Mouse (Mus musculus): Measurements from ENCODE around the gene Fyn. TPM values are rescaled to one million over a fixed set of nuclear protein-coding genes. Genes with fewer than 3 reads are reported as not detected.

The Fyn gene
- polyA plus RNA-seq, 1 experiment, result 127 TPM

DNA sequence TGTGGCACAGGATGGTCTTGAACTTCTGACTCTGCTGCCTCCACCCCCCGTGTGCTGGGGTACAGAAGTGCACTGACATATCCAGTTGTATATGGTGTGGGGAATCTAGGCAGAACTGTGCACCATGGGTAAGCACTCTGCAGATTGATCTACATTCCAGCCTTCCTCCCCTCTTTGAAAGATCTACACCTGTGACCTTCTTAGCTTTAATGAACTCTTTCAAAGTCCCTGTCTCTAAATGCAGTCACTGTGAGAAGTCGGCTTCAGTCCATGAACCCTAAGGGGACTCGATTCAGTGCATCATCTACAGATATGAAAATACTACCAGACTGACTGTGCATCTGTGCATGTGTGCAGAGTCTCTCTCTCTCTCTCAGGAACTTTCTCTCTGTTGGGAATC lies 99.9 kb downstream of the Fyn start:
- no peak for DNase-seq (ENCODE audit: extremely low spot score in 1 of 2, low spot score in 1 of 2)

DNA sequence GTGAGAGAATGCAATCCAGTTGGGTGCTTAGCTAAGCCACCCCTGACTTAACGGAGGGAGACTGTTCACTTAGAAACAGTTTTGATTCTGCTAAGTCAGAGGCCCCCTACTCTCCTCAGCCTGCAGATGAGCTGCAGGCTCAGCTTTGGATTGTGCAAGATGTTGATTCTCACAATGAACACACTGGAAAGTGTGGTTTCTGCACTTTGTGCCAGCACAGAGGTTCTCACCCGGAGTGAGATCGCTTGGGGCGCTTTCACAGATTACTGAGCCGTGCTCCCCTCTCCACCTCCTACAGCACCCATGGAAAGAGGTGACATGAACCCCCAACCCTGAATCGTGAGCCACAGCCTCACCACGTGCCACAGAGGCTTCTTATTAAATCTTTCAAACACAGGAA lies 100.7 kb downstream of the Fyn start:
- DNase-seq (ENCODE audit: extremely low spot score in 1 of 2, low spot score in 1 of 2), result no peak

DNA sequence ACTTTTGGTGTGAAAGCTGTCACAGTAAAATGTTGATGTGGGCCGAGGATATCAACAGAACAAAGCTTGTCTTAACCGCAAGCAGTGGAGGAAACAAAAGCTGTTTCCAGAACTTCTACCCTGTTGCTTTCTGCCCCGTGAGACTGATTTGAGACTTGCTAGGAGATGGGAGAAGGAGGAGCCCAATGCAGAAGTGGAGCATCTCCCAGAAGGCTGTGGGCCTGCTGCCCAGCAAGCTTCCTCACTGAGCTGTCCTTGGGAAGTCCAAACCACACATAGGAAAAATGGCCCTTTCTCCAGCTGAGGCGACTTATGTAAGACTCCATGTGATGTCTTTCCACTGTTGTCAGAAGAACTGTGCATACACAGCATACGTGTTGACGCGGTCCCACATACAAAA lies 101.7 kb downstream of the Fyn start:
- DNase-seq (ENCODE audit: extremely low spot score in 1 of 2, low spot score in 1 of 2), result no peak

- DNase-seq (ENCODE audit: extremely low spot score in 1 of 2, low spot score in 1 of 2), result no peak
Observed at GRCm38 (mm10) chr10:39471040-39471713, 102.5 kb downstream of the Fyn start.

- peak in 1 of 2 experiments; percentile 59 for DNase-seq (ENCODE audit: extremely low spot score in 1 of 2, low spot score in 1 of 2)
Observed at GRCm38 (mm10) chr10:39471714-39472531, 103.3 kb downstream of the Fyn start.

GRCm38 (mm10) chr10:39472923-39473322 lies 104.3 kb downstream of the Fyn start:
- no peak for DNase-seq (ENCODE audit: extremely low spot score in 1 of 2, low spot score in 1 of 2)

DNA sequence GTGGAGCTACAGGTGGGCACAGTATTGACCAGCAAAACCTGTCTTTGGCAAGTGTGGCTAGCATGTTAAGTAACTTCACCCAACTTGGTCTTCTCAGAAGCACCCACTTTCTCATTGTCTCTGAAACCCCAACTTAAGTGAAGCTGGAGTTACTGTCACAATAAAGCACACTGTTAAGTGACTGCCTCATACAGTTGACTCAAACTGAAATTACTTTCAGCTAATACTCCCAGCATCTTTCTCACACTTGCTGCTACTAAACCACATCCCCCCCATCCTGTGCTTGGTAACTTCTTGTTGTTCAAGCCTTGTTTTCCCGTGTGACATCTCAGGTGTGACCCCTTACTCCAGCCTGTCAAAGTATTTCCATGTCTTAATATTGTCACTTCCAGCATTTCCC lies 110.7 kb downstream of the Fyn start:
- DNase-seq (ENCODE audit: extremely low spot score in 1 of 2, low spot score in 1 of 2), result no peak

DNA sequence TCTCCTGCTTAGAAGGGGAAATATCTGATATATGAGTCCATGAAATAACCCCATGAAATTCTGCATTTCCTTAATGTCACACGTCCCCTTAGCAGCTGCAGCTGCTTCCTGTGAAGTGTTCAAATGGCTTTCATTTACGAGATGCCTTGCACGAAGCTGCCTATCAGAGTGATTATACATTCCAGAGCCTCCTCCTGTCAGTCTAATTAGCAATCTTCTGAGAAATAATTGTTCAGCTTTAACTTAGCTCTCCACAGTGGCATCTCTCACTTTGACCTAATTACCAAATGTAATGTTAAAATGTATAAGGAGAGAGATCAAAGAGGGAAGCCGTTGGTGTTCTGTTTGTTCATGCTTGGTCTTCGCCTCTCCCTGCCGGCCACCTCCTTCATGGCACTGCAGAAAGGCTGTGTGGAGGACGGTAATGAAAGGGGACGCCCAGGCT lies 115.7 kb downstream of the Fyn start:
- no peak for DNase-seq (ENCODE audit: extremely low spot score in 1 of 2, low spot score in 1 of 2)

DNA sequence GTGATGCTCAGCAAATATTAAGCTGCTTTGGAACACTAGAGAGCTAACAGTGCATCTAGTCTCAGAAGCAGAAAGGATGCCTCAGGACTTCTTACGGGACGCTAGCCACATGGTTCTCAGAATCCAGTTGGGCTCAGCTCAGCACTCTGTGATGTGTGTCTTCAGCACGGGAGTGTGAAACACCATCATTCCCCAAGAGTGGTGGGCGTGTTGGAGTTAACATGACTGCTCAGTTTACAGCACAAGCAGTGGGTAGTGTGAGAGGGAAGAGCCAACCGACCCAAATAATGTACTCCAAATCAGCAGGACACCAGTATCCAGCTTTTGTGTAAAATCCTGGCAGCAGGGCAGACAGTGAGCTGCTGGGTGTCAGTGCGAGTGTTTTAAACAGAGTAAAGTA lies 116.2 kb downstream of the Fyn start:
- peak in 1 of 2 experiments; percentile 54 for DNase-seq (ENCODE audit: extremely low spot score in 1 of 2, low spot score in 1 of 2)

- DNase-seq (ENCODE audit: extremely low spot score in 1 of 2, low spot score in 1 of 2), result no peak
Observed at GRCm38 (mm10) chr10:39485939-39486338, 117.3 kb downstream of the Fyn start.

- no peak for DNase-seq (ENCODE audit: extremely low spot score in 1 of 2, low spot score in 1 of 2)
Observed at GRCm38 (mm10) chr10:39486501-39487450, 118.1 kb downstream of the Fyn start.

GRCm38 (mm10) chr10:39487740-39488415 lies 119.2 kb downstream of the Fyn start:
- no peak for DNase-seq (ENCODE audit: extremely low spot score in 1 of 2, low spot score in 1 of 2)

- no peak for DNase-seq (ENCODE audit: extremely low spot score in 1 of 2, low spot score in 1 of 2)
Observed at GRCm38 (mm10) chr10:39488542-39488941, 119.9 kb downstream of the Fyn start.

DNA sequence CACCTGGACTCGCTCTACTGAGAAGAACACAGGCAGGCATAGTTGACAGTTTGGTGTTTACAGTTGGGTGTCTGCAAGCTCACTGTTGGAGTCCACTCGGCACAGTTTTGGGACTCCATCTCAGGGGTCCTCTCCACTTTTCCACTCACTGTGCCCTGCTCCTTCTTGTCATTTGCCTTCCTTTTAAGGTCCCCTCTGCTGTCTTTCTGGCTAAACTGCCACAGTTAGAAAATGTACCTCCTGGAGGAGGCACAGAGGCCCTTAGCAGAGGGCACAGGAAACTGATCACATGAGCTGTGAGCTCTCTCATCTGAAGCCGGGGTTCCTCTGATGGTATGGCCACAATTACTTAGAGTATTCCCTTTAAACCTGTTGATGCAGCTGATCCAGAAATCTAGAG lies 120.3 kb downstream of the Fyn start:
- no peak for DNase-seq (ENCODE audit: extremely low spot score in 1 of 2, low spot score in 1 of 2)

DNA sequence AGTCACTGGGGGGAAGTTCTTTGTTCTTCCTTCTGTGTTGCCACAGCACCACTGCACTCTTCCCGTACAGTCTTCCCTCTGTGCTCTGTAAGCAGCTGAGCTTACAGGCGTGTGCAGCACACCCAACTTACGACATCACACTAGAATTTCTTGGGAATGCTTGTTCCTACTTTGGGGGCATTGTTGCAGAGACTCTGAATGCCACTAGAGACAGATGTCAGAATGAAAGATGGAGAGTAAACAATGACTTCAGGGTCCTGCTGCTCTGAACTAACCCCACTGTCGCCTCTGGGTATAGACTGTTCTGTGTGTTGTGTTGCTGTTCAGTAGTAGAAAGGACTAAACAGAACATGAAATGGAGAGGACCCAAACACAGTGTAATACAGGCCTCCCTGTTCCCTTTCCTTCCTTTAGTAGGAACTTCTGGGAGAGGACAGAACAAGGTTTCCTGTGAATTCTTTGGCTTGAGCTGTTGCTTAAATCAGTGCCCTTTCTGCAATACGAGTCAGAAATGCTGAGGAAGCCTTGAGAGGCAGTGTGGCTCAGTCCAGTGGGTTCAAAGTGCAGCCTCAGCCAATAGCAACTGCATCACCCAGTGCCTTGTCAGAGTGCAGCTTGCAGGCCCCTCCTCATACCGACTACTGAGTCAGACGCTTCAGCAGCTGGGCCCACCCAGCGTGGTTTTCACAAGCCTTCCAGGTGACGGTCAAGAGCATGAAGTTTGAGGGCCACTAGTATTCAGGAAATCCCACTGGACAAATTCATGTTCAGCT lies 121.9 kb downstream of the Fyn start:
- no peak for DNase-seq (ENCODE audit: extremely low spot score in 1 of 2, low spot score in 1 of 2)

- no peak for DNase-seq (ENCODE audit: extremely low spot score in 1 of 2, low spot score in 1 of 2)
Observed at GRCm38 (mm10) chr10:39492146-39492545, 123.5 kb downstream of the Fyn start.

GRCm38 (mm10) chr10:39493007-39493406 lies 124.4 kb downstream of the Fyn start:
- DNase-seq (ENCODE audit: extremely low spot score in 1 of 2, low spot score in 1 of 2), result no peak

DNA sequence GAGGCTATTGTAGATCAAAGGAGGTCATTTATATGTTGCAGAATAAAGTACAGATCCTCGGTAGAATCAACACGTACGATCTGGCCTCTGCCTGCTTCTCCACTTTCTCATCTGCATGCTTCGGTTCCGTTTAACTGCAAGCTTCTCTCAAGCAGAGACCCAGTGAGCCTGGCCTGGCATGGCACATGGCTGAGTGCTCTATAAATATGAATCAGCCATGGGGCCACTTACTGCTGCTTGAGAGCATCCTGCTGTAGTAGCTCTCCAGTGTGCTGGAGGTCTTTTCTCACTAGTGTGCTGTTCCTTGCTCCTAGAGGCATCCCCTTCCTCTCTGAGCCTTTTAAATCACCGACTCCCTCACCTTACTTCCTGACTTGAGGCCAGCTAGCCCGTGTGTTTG lies 130.0 kb downstream of the Fyn start:
- DNase-seq (ENCODE audit: extremely low spot score in 1 of 2, low spot score in 1 of 2), result no peak

DNA sequence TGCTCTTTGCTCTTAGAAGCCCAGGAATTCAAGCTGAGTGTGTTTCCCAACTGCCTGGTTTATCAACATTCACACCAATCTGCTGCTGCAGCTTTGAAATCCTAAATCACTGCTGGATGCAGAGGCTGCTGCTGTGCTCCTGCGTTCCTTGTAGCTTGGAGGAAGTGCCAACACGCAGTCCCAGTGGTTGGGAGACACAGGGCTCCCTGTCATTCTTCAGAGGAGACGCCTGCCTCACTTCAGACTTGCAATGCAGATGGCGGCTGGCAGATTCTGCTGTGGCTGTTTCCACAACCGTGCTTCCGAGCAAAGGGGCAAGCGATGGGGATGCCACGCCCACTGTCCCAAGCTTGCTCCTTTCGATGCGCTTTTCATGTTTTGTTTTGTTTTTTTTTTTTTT lies 132.9 kb downstream of the Fyn start:
- DNase-seq (ENCODE audit: extremely low spot score in 1 of 2, low spot score in 1 of 2), result no peak

Measured in frontal cortex, adult 2 months (tissue).